Mouse (Mus musculus): ENCODE measurements at regions not wholly inside any gene's neighbourhood (a gene's known extent, or its start where the extent isn't known, plus 50 kb on each side); places are given as distances from the start of the nearest gene placed in this dataset.

DNA sequence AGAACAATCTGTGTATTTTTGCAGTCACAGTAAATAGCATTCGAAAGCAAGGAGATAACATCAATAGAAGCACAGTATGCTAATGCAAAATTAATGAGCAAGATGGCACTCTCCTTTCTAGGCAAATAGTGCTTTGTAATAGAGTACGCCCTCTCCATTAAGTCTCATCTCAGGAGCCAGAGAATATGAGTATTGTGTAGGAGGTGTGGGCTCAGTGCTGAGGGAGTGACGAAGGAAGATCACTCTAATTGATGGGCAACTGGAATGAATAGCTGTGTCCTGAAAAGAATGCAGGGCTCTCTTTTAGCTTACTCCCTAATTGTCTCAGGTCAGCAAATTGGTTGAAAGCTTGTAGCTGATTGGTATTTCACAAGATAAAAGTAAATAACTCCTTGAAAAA lies 590.1 kb upstream of the Nrp1 start:
- 77% methylated on average over 3 of the region's 3 CpGs for WGBS
- Histone ChIP-seq H3K27me3 (ENCODE audit: low read depth, poor library complexity, severe bottlenecking) (no peaks in the 10 kb centered on the region), H3K4me3 (no peak overlapping the region), H3K9me3 (replicated peaks) (no peaks in the 10 kb centered on the region), H3K27ac (no peak overlapping the region), H3K4me1 (no peaks in the 10 kb centered on the region), H3K36me3 (no peaks in the 10 kb centered on the region)
- DNase-seq (ENCODE audit: low spot score), result no peak

DNA sequence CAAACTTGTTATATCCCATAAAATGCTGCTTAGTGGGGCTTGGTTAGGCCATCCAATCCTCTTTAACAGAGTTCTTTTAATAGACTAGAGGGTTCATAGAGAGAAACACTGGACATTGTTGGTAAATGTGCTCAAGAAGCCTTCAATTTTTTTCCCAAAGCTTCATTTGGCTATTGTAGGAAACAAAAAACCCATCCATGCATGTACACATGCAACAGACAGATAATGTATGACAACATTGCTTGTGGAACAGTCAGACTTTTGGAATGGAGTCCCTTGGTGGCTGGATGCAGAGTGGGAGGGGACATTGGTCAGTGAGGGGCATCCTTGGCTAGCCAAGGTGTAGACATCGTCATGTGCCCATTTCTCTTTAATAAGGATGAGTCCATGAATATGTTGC lies 588.8 kb upstream of the Nrp1 start:
- no peak overlapping the region for H3K4me3 ChIP-seq
- H3K4me1 ChIP-seq, result no peaks in the 10 kb centered on the region
- WGBS, result 98% methylated on average over 1 of the region's 1 CpGs
- DNase-seq (ENCODE audit: low spot score), result no peak
- H3K9me3 ChIP-seq (replicated peaks), result no peaks in the 10 kb centered on the region
- H3K36me3 ChIP-seq, result no peaks in the 10 kb centered on the region
- H3K27me3 ChIP-seq (ENCODE audit: low read depth, poor library complexity, severe bottlenecking), result no peaks in the 10 kb centered on the region
- H3K27ac ChIP-seq, result no peak overlapping the region

DNA sequence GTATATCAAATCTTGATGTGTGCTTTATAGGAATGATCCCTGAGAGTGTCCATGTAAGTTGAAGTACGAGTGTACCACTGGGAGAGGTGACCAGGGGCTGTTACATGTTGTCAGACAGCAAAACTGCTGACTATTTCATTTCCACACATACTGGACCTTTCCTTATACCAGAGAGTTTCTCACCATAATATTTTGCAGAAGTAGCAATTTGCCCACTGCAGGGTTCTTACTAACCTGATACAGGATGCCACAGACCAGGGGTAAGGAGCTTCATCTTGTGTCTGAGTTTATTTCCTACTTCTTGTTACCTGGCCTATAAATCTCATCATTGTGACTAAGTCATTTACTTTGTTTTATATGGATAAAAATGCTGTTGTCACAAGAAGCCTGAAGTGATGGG lies 586.6 kb upstream of the Nrp1 start:
- Histone ChIP-seq H3K9me3 (replicated peaks) (no peaks in the 10 kb centered on the region), H3K4me3 (no peak overlapping the region), H3K4me1 (no peaks in the 10 kb centered on the region), H3K36me3 (no peaks in the 10 kb centered on the region), H3K27ac (no peak overlapping the region), H3K27me3 (ENCODE audit: low read depth, poor library complexity, severe bottlenecking) (no peaks in the 10 kb centered on the region)
- 83% methylated on average over 1 of the region's 1 CpGs for WGBS
- no peak for DNase-seq (ENCODE audit: low spot score)

DNA sequence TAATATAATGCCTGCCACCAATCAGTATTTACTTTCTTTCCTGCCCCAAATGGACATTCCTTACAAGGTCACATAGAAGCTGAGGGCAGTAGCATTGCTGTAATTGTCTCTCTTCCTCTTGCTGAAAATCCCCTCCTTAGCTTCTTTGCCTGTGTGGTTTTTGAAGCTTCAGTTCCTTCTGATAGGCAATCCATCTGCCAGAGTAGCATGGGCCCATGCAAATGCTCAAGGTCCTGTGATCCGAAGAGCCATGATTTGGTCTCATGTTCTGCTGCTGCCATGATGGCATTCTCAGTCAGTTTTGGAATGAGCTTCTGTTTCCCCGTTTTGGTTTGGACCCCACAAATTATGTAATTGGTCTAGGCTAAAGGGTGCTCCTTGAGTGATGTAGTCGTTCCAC lies 586.0 kb upstream of the Nrp1 start:
- Histone ChIP-seq H3K4me1 (no peaks in the 10 kb centered on the region), H3K36me3 (no peaks in the 10 kb centered on the region), H3K9me3 (replicated peaks) (no peaks in the 10 kb centered on the region), H3K27ac (no peak overlapping the region), H3K27me3 (ENCODE audit: low read depth, poor library complexity, severe bottlenecking) (no peaks in the 10 kb centered on the region), H3K4me3 (no peak overlapping the region)
- no peak for DNase-seq (ENCODE audit: low spot score)
- WGBS, result 92% methylated on average over 3 of the region's 3 CpGs

DNA sequence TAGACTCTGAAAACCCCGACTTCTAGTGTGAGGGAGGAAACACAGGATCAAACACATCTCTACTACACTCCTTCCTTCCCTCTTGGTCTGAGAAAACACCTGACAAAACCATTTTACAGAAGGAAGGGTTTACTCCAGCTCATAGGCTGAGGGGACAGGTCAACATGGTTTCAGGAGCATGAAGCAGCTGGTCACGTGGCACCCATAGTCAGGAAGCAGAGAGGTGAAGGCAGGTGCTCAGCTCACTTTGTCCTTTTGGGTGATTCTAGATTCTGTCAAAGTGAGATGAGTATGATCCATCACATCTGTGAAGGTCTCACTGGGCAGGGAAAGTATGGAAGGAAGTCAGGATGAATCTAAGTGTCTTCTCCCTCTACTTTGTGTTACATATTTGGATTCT lies 585.5 kb upstream of the Nrp1 start:
- WGBS, result 83% methylated on average over 2 of the region's 2 CpGs

DNA sequence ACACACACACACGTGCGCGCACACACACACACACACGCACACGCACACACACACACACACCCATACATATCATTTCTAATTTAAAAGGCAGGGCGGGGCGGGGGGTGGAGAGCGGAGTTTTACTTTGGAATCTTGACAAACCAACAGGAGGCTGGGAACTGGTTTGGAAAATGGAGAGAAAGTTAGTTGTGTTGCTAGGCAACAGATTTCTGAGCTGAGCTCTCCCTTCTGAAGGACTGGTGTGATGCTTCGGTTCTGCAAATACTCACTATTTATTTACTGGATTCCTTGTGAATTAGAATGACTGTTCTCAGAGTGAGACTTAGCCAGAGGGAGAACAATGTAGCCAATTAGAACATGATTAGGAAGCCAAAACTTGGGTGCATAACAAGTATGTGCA lies 583.8 kb upstream of the Nrp1 start:
- Histone ChIP-seq H3K27me3 (ENCODE audit: low read depth, poor library complexity, severe bottlenecking) (no peaks in the 10 kb centered on the region), H3K27ac (no peak overlapping the region), H3K36me3 (no peaks in the 10 kb centered on the region), H3K9me3 (replicated peaks) (no peaks in the 10 kb centered on the region), H3K4me1 (peaks cover 18% of the 10 kb centered on the region), H3K4me3 (no peak overlapping the region)
- DNase-seq (ENCODE audit: low spot score), result no peak
- WGBS, result 87% methylated on average over 9 of the region's 9 CpGs

More for the DNA sequence above, 585.5 kb upstream of the Nrp1 start:
- Histone ChIP-seq H3K27ac (no peak overlapping the region), H3K4me1 (0 out of 2 replicates have a peak, but pooled peaks cover under 1% of the 10 kb centered on the region), H3K27me3 (ENCODE audit: low read depth, poor library complexity, severe bottlenecking) (no peaks in the 10 kb centered on the region), H3K4me3 (no peak overlapping the region), H3K36me3 (no peaks in the 10 kb centered on the region), H3K9me3 (replicated peaks) (no peaks in the 10 kb centered on the region)
- DNase-seq (ENCODE audit: low spot score), result no peak

DNA sequence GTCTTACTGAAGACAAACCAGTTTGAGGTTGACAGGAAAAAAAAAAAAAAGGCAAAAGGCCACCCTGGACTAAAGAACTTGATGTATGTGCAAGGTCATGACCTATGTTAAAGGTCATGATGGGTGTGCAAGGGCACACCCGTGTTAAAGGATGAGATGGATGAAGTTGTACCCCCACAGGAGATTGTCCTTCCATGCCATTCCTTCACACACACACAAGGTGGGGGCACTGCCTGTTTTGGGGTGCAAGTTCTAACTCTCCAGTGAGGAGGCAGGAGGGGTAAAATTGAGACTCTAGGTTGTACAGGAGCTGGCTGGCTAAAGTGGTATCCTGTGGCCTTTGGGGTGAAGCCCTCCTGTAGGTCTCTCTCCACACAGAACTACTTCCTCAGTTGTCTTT lies 583.2 kb upstream of the Nrp1 start:
- 19% methylated on average over 1 of the region's 1 CpGs for WGBS
- Histone ChIP-seq H3K27ac (no peak overlapping the region), H3K4me1 (peaks cover 22% of the 10 kb centered on the region), H3K36me3 (no peaks in the 10 kb centered on the region), H3K4me3 (no peak overlapping the region), H3K9me3 (replicated peaks) (no peaks in the 10 kb centered on the region), H3K27me3 (ENCODE audit: low read depth, poor library complexity, severe bottlenecking) (no peaks in the 10 kb centered on the region)
- DNase-seq (ENCODE audit: low spot score), result no peak

DNA sequence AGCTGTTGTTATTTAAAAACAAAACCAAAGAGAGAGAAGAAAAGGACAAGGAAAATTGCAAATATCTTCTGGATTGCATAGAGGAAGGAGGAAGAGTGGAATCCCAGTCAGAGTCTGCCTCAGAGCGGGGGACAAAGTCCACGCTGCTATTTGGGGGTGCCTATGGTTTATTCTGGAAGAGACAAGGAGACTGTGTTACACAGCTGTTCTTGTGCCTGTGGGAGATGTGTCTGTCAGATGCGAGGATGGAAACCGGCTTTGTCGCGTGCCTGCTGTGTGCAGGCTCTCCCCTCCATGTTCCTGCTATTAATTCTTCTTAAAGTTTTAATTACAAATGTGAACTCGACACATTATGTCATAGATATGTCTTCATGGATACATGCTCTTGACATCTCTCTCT lies 582.7 kb upstream of the Nrp1 start:
- H3K27ac ChIP-seq, result no peak overlapping the region
- no peaks in the 10 kb centered on the region for H3K9me3 ChIP-seq (replicated peaks)
- no peaks in the 10 kb centered on the region for H3K27me3 ChIP-seq (ENCODE audit: low read depth, poor library complexity, severe bottlenecking)
- DNase-seq (ENCODE audit: low spot score), result no peak
- H3K4me1 ChIP-seq, result peaks cover 22% of the 10 kb centered on the region
- no peak overlapping the region for H3K4me3 ChIP-seq
- 67% methylated on average over 7 of the region's 7 CpGs for WGBS
- H3K36me3 ChIP-seq, result no peaks in the 10 kb centered on the region

DNA sequence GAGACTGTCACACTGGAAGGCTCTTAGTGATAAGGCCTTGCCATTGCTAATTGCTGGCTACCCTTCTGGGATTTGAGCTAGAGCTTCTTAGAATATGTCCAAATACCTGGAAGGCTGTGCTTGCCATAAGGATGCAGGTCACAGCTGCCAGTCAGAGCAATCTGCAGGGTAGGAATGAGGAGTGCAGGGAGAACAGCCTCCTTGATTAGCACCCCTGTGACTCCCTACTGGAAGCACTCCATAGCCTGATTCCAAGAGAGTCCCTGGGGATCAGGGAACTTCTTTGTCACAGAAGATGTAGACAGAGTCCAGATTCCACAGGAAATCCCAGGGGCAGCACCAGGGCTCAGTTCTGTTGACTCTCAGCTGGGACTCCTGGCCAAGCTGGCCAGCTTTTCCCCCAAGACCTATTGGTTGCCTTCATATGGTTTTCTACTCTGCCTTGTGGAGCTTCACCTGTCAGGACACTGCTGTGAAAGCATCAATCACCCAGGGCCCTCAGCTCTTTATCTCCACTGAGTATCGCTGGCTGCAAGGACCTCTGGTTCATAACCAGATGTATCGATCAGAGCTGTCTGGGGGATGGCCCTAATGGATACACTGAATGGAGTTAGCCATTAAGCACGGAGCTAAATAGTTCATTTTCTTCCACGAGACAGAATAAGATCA lies 579.9 kb upstream of the Nrp1 start:
- Histone ChIP-seq H3K36me3 (no peaks in the 10 kb centered on the region), H3K4me1 (peaks cover 22% of the 10 kb centered on the region), H3K27me3 (ENCODE audit: low read depth, poor library complexity, severe bottlenecking) (no peaks in the 10 kb centered on the region), H3K9me3 (replicated peaks) (no peaks in the 10 kb centered on the region), H3K27ac (peak overlapping the region; percentile 12; the same call in 1 of the 2 replicates), H3K4me3 (no peak overlapping the region)
- no peak for DNase-seq (ENCODE audit: low spot score)
- WGBS, result 53% methylated on average over 4 of the region's 4 CpGs

DNA sequence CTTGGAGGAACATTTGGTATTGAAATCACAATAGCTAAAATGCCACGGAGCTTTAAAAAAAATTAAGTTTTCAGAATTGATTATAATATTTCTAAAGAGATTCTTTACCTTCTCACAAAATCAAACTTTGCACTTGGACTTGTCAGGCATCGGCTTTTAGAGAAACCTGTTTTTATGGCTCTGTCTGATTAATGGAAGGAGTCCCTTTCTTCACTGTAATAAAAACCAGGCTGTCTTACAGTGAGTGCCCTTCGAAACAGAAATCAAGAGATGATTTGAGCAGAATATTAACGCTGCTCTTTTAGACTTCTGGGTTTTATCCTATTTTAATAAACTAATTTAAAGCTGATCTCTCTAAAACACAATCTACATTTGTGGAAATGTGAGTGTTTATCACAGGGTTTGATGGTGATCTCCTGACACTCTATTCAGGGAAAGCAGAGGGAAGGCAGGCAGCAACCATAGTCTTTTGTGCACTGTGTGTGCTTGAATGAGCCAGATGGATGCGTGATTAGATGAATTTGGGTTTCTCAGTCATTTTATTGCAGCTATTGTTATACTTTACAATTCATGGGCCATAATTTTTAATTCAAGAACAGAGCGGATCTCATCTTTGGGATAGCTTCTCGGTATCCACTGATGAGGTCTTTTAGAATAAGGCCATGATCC lies 579.2 kb upstream of the Nrp1 start:
- H3K27me3 ChIP-seq (ENCODE audit: low read depth, poor library complexity, severe bottlenecking), result no peaks in the 10 kb centered on the region
- H3K27ac ChIP-seq, result no peak overlapping the region
- H3K9me3 ChIP-seq (replicated peaks), result no peaks in the 10 kb centered on the region
- H3K4me3 ChIP-seq, result no peak overlapping the region
- WGBS, result 65% methylated on average over 7 of the region's 7 CpGs
- H3K4me1 ChIP-seq, result peaks cover 22% of the 10 kb centered on the region
- no peaks in the 10 kb centered on the region for H3K36me3 ChIP-seq
- no peak for DNase-seq (ENCODE audit: low spot score)

DNA sequence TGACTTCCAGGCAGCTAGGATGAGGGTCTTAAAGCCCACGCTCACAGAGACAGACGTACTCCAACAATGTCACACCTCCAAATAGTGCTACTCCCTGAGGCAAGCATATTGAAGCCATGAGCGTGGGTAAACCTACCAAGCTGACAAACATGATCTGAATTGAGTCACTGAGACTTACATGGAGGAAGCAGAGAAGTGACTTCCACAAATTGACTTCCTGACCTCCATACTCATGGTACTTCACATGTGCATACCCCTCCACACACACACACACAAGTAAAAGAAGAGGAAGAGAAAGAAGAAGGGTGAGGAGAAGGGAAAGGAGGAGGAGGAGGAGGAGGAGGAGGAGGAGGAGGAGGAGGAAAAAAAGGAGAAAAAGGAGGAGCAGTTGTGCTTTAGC lies 577.8 kb upstream of the Nrp1 start:
- no peak for DNase-seq (ENCODE audit: low spot score)
- Histone ChIP-seq H3K4me3 (no peak overlapping the region), H3K4me1 (peaks cover 22% of the 10 kb centered on the region), H3K36me3 (no peaks in the 10 kb centered on the region), H3K9me3 (replicated peaks) (no peaks in the 10 kb centered on the region), H3K27me3 (ENCODE audit: low read depth, poor library complexity, severe bottlenecking) (no peaks in the 10 kb centered on the region), H3K27ac (no peak overlapping the region)
- WGBS, result 89% methylated on average over 3 of the region's 3 CpGs

DNA sequence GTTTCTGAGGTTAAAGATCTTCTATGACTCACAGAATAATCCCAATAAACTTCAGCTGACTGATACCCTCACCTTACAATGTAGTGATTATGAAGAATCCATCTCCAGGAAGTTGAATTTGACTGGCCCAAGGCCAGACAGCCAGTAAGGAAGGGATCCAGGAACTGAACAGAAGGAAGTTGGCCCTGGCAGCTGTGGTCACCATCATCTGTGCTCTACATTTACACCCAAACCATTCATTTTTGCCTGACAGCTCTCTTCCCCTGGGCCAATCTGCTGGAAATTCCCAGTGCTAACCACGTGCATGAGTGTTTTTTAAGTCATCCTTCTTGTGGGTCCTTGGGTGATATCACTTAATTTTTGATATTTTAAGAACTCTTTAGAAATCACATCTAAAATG lies 577.4 kb upstream of the Nrp1 start:
- no peaks in the 10 kb centered on the region for H3K9me3 ChIP-seq (replicated peaks)
- H3K4me3 ChIP-seq, result no peak overlapping the region
- H3K27ac ChIP-seq, result no peak overlapping the region
- H3K36me3 ChIP-seq, result no peaks in the 10 kb centered on the region
- 79% methylated on average over 1 of the region's 1 CpGs for WGBS
- no peak for DNase-seq (ENCODE audit: low spot score)
- peaks cover 22% of the 10 kb centered on the region for H3K4me1 ChIP-seq
- no peaks in the 10 kb centered on the region for H3K27me3 ChIP-seq (ENCODE audit: low read depth, poor library complexity, severe bottlenecking)

DNA sequence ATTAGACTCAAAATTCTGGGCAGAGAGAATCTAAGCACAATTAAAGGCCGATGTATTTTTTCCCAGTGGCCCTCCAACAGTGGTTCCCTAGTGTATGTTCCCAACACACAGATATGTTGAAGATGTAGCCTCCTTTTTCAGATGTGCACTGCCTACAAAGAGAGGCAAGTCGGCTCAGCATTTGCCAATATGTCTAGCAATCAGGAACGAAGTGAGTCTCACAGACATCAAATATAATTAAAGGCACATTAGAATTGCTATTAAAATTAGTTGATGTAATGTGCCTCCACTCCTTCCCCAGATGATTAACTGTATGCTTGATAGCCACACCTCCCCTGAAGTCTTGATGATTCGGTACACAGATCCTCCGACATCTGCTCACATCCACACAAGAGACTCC lies 565.8 kb upstream of the Nrp1 start:
- no peaks in the 10 kb centered on the region for H3K36me3 ChIP-seq
- no peak overlapping the region for H3K27ac ChIP-seq
- 95% methylated on average over 5 of the region's 5 CpGs for WGBS
- H3K9me3 ChIP-seq (replicated peaks), result no peaks in the 10 kb centered on the region
- H3K4me1 ChIP-seq, result no peaks in the 10 kb centered on the region
- no peak for DNase-seq (ENCODE audit: low spot score)
- H3K4me3 ChIP-seq, result no peak overlapping the region
- no peaks in the 10 kb centered on the region for H3K27me3 ChIP-seq (ENCODE audit: low read depth, poor library complexity, severe bottlenecking)

Measured in limb, embryonic 10.5 days (tissue).